1 mouse cellular context compared by ENCODE assay signal in genomic region chr11:98785772-98786281, GRCm38 (mm10).
A peak's percentile ranks its signal among the peaks of the same experiment; 100 is the strongest.
TF ChIP-seq lines count a peak whose summit lies in the region.

No protein-coding gene starts in this region.

TF ChIP-seq in CH12.LX, 34 proteins besides CTCF, POLR2A, EP300 and RAD21:
- TF ChIP-seq SMC3 (IDR thresholded peaks at IDR 0.05; ENCODE audit: low read depth, low read length) = peak; percentile 16; the same call in 1 of the 2 replicates
- no peak for TF ChIP-seq SIN3A (IDR thresholded peaks at IDR 0.05; ENCODE audit: low read length)
